Mouse (Mus musculus): ENCODE measurements around the gene Vmn1r40. TPM values are rescaled to one million over a fixed set of nuclear protein-coding genes. Genes with fewer than 3 reads are reported as not detected.

Gene Vmn1r40
- polyA plus RNA-seq, 1 experiment from 2014 or later, result not detected

DNA sequence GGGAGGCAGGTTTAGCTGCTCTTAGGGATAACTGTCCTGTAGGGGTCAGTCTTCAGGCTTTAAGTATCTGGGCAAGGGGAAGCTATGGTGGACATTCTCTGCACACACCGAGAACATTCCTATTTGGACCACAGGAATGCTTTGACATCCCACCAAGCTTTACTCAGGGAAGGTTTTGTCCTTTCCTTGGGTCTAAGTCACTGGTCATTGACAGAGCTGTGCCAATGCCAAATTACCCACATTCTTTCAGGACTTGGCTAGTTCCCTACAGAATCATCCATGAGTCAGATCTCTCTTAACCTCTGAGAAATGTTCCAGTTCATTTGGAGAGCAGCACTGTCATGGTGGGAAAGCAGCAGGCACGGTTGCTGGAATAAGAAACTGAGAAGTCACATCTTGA is 716 bp upstream of the Vmn1r40 start:
- no peaks in the 10 kb centered on the region for H3K27me3 ChIP-seq (replicated peaks; ENCODE audit: control insufficient read depth, insufficient read depth, low read length)
- H3K27ac ChIP-seq (replicated peaks; ENCODE audit: low read depth, low read length), result no peak overlapping the region
- WGBS, result 87% methylated on average over 2 of the region's 2 CpGs
- no peaks in the 10 kb centered on the region for H3K9me3 ChIP-seq (ENCODE audit: control insufficient read depth, low read length)
- no peak for DNase-seq (ENCODE audit: low spot score)
- H3K4me2 ChIP-seq (ENCODE audit: low read depth, low read length), result no peak overlapping the region
- H3K4me3 ChIP-seq (ENCODE audit: low read depth, low read length), result no peak overlapping the region
- no peak for ATAC-seq (ENCODE audit: low read depth)
- H3K4me1 ChIP-seq (ENCODE audit: control insufficient read depth, insufficient read depth, low read length), result no peaks in the 10 kb centered on the region
- H3K9ac ChIP-seq (ENCODE audit: low read depth, low read length), result no peak overlapping the region
- no peaks in the 10 kb centered on the region for H3K36me3 ChIP-seq (ENCODE audit: control insufficient read depth, insufficient read depth, low read length)

DNA sequence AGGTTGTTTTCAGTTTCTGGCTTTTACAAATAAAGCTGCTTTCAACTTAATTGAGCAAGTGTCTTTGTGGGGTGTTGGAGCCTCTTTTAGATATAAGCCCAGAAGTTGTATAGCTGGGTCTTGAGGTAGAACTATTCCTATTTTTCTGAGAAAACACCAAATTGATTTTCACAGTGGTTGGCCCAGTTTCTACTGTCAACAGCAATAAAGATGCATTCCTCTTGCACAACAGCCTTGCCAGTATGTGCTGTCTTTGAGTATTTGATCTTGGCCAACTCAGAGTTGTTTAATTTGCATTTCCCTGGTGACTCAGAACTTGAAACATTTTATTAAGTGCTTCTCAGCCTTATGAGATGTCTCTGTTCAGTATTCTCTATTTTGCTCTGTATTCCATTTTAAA is 10.7 kb downstream of the Vmn1r40 start:
- H3K4me1 ChIP-seq (ENCODE audit: control insufficient read depth, insufficient read depth, low read length), result no peaks in the 10 kb centered on the region
- no peak overlapping the region for H3K27ac ChIP-seq (replicated peaks; ENCODE audit: low read depth, low read length)
- H3K36me3 ChIP-seq (ENCODE audit: control insufficient read depth, insufficient read depth, low read length), result no peaks in the 10 kb centered on the region
- H3K27me3 ChIP-seq (replicated peaks; ENCODE audit: control insufficient read depth, insufficient read depth, low read length), result no peaks in the 10 kb centered on the region
- ATAC-seq (ENCODE audit: low read depth), result no peak
- no peak overlapping the region for H3K9ac ChIP-seq (ENCODE audit: low read depth, low read length)
- no peak overlapping the region for H3K4me2 ChIP-seq (ENCODE audit: low read depth, low read length)
- no peak for DNase-seq (ENCODE audit: low spot score)
- H3K4me3 ChIP-seq (ENCODE audit: low read depth, low read length), result no peak overlapping the region
- H3K9me3 ChIP-seq (ENCODE audit: control insufficient read depth, low read length), result no peaks in the 10 kb centered on the region

- Histone ChIP-seq H3K4me3 (ENCODE audit: low read depth, low read length) (no peak within 1 kb of the TSS), H3K4me1 (ENCODE audit: control insufficient read depth, insufficient read depth, low read length) (no peaks in the 10 kb centered on the region), H3K27ac (replicated peaks; ENCODE audit: low read depth, low read length) (no peak within 1 kb of the TSS), H3K9ac (ENCODE audit: low read depth, low read length) (no peak within 1 kb of the TSS), H3K27me3 (replicated peaks; ENCODE audit: control insufficient read depth, insufficient read depth, low read length) (no peaks in the 10 kb centered on the region), H3K9me3 (ENCODE audit: control insufficient read depth, low read length) (no peaks in the 10 kb centered on the region), H3K4me2 (ENCODE audit: low read depth, low read length) (no peak within 1 kb of the TSS), H3K36me3 (ENCODE audit: control insufficient read depth, insufficient read depth, low read length) (no peaks in the 10 kb centered on the region)
- DNase-seq (ENCODE audit: low spot score) (no peak), ATAC-seq (ENCODE audit: low read depth) (no peak)
Measured at GRCm38 (mm10) chr6:89740466-89740865, 33.1 kb downstream of the Vmn1r40 start, which contains the start of gene Vmn1r41. Vmn1r41 (plus strand) TSS chr6:89740766.

DNA sequence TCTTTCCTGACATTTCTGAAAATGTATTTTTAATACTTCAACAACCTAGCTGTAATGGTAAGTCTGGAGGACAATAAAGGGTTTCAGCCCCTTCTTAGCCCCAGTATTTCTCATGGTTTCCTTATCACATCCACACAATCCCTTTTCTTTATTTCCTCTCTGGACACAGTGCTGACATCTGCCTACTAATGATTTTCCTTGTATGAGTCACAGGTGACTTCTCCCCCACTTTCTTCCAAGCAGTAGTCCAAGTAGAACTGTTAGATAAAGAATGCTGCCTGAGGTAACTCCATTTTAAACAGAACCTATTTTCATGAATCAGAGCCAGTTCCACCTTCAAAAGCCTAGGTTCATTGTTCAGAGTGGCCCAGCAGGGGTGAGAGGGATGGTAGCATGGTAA is 35.5 kb downstream of the Vmn1r40 start:
- DNase-seq (ENCODE audit: low spot score) (no peak), ATAC-seq (ENCODE audit: low read depth) (no peak)
- Histone ChIP-seq H3K9me3 (ENCODE audit: control insufficient read depth, low read length) (no peaks in the 10 kb centered on the region), H3K4me1 (ENCODE audit: control insufficient read depth, insufficient read depth, low read length) (no peaks in the 10 kb centered on the region), H3K4me2 (ENCODE audit: low read depth, low read length) (no peak overlapping the region), H3K27me3 (replicated peaks; ENCODE audit: control insufficient read depth, insufficient read depth, low read length) (no peaks in the 10 kb centered on the region), H3K9ac (ENCODE audit: low read depth, low read length) (no peak overlapping the region), H3K36me3 (ENCODE audit: control insufficient read depth, insufficient read depth, low read length) (no peaks in the 10 kb centered on the region), H3K4me3 (ENCODE audit: low read depth, low read length) (no peak overlapping the region), H3K27ac (replicated peaks; ENCODE audit: low read depth, low read length) (no peak overlapping the region)

Other genes with a start within 250 kb of the Vmn1r40 start
- 53.5 and 62.8 TPM in 2 replicates for gene Chchd6, start 111.9 kb upstream of the Vmn1r40 start, polyA plus RNA-seq (2014; fragmentation: Nextera tagmentation; extraction: Ambion mirVana)
- 10.2 and 12.0 TPM in 2 replicates for gene Txnrd3, start 63.6 kb upstream of the Vmn1r40 start, polyA plus RNA-seq (2014; fragmentation: Nextera tagmentation; extraction: Ambion mirVana)
- not detected in 2 replicates for gene Vmn1r41, start 33.2 kb downstream of the Vmn1r40 start, polyA plus RNA-seq (2014; fragmentation: Nextera tagmentation; extraction: Ambion mirVana)
- gene Vmn1r42, start 168.9 kb downstream of the Vmn1r40 start, polyA plus RNA-seq (2014; fragmentation: Nextera tagmentation; extraction: Ambion mirVana), result not detected in 2 replicates
- 0.06 TPM in 1 of 2 replicates, not detected in the other for gene Vmn1r43, start 168.9 kb downstream of the Vmn1r40 start, polyA plus RNA-seq (2014; fragmentation: Nextera tagmentation; extraction: Ambion mirVana)
- not detected in 2 replicates for gene Vmn1r44, start 176.1 kb downstream of the Vmn1r40 start, polyA plus RNA-seq (2014; fragmentation: Nextera tagmentation; extraction: Ambion mirVana)
- not detected in 2 replicates for gene Vmn1r45, start 233.1 kb downstream of the Vmn1r40 start, polyA plus RNA-seq (2014; fragmentation: Nextera tagmentation; extraction: Ambion mirVana)